Mouse (Mus musculus): ENCODE measurements around the gene Tigar. TPM values are rescaled to one million over a fixed set of nuclear protein-coding genes. Genes with fewer than 3 reads are reported as not detected.

The Tigar gene
- total RNA-seq, 2 experiments from 2014 or later: 30.6 to 36.6 TPM

GRCm38 (mm10) chr6:127094565-127094964 lies 14.8 kb downstream of the Tigar start:
- DNase-seq (ENCODE audit: low spot score in 2 of 2): no peak

- DNase-seq (ENCODE audit: low spot score in 2 of 2): peak; percentile 35 to 70
Measured at GRCm38 (mm10) chr6:127086739-127087138, 22.6 kb downstream of the Tigar start.

- no peak for DNase-seq (ENCODE audit: low spot score in 2 of 2)
Measured at GRCm38 (mm10) chr6:127081820-127082219, 27.5 kb downstream of the Tigar start.

DNA sequence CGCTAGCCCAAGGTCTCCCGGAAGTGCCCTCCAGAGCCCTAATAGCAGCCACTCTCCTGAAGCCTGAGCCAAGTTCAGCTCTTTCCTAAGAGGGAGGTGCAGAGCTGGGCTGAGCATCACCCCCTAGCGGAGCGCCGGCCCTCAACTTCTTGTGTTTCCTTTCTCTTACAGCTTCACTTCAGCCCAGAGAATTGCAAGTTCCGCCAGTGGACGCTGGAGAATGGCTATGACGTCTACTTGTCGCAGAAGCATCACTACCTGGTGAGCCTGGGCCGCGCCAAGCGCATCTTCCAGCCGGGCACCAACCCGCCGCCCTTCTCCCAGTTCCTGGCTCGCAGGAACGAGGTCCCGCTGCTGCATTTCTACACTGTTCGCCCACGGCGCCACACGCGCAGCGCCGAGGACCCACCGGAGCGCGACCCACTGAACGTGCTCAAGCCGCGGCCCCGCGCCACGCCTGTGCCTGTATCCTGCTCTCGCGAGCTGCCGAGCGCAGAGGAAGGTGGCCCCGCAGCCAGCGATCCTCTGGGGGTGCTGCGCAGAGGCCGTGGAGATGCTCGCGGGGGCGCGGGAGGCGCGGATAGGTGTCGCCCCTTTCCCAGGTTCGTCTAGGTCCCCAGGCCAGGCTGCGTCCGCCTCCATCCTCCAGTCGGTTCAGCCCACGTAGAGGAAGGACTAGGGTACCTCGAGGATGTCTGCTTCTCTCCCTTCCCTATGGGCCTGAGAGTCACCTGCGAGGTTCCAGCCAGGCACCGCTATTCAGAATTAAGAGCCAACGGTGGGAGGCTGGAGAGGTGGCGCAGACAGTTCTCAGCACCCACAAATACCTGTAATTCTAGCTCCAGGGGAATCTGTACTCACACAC lies 29.3 kb downstream of the Tigar start:
- peak; percentile 54 to 65 for DNase-seq (ENCODE audit: low spot score in 2 of 2)

- no peak for DNase-seq (ENCODE audit: low spot score in 2 of 2)
Measured at GRCm38 (mm10) chr6:127072817-127073216, 36.5 kb downstream of the Tigar start, which contains the start of gene Fgf23. Fgf23 (plus strand) TSS chr6:127072902.

GRCm38 (mm10) chr6:127064815-127065214 lies 44.5 kb downstream of the Tigar start:
- no peak for DNase-seq (ENCODE audit: low spot score in 2 of 2)

DNA sequence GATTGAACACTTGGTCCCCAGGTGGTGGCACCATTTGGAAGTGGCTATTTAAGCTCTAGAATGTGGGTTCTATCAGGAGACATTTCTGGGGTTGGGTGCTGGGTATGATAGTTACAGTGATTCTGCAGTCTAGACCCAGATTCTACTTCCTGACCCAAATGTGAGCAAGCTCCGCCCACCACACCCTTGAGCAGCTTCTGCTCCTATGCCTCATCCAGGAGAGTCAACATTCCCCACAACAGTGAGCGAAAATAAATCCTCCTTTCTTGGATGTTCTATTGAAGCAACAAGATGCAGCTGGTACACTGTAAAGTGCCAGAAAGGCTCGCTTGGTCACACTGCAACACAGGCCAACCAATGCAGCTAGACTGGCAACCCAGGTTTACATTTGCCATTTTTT lies 45.4 kb downstream of the Tigar start:
- no peak for DNase-seq (ENCODE audit: low spot score in 2 of 2)

DNA sequence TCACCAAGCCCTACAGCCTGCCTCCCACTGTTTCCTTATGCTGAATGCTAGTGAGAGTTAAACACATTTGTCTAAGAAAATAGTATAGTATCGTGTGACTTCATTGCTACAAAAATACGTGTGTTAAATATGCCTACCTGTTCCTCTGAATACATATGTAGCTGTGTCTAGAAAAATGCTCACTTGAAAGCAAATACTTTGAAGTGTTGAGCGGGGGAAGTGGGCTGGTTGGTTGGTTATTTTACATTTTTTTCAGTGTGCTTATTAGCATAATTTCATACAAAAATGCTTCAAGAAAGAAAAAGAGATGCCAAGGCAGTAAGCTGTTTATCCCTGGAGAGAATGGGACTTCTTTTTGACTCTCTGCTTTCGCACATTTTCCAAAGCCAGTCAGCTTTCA lies 49.4 kb downstream of the Tigar start:
- no peak for DNase-seq (ENCODE audit: low spot score in 2 of 2)

- DNase-seq (ENCODE audit: low spot score in 2 of 2): no peak
Measured at GRCm38 (mm10) chr6:127056990-127057588, 52.3 kb downstream of the Tigar start.

DNA sequence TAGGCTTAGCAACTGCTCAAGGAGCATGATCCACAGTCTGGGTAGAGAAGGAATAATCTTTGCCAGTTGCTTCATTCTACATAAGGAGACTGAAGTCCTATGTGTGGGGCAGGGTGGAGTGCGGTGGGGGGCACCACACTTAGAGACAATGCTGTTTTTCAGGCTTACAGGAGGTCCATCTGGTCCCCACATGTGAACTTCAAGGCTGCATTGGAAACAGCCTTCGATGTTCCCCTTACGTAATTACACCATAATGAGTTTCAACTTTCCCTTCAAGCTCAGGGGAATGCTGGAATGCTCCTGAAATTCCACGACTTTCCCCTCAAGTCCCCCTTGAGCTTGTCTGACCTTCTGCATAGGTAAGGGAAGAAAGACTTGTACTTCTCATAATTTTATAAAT lies 58.5 kb downstream of the Tigar start:
- DNase-seq (ENCODE audit: low spot score in 2 of 2): no peak

GRCm38 (mm10) chr6:127044909-127045308 lies 64.4 kb downstream of the Tigar start:
- DNase-seq (ENCODE audit: low spot score in 2 of 2): no peak

Other genes with a start within 250 kb of the Tigar start
- under 1 TPM; 0.30 to 0.50 TPM for gene Dyrk4, start 187.7 kb downstream of the Tigar start, total RNA-seq (2021)
- gene Rad51ap1, start 170.0 kb downstream of the Tigar start, total RNA-seq (2021): 1 to 10 TPM; 3.0 to 3.5 TPM
- gene D6Wsu163e, start 169.6 kb downstream of the Tigar start, total RNA-seq (2021): 10 to 100 TPM; 38.3 to 42.9 TPM
- not detected for gene Fgf6, start 94.0 kb downstream of the Tigar start, total RNA-seq (2021)
- under 1 TPM in 1 of 2 experiments, not detected in 1; 0.69 TPM for gene Fgf23, start 36.7 kb downstream of the Tigar start, total RNA-seq (2021)
- gene Ccnd2, start 42.6 kb upstream of the Tigar start, total RNA-seq (2021): 100 to 1,000 TPM; 174 to 210 TPM

All from layer of hippocampus, postnatal 14 days (tissue).